Mouse (Mus musculus) left cerebral cortex, postnatal 4 days (tissue): Measurements from ENCODE around the gene Fgd5. TPM values are rescaled to one million over a fixed set of nuclear protein-coding genes. Genes with fewer than 3 reads are reported as not detected.

Experiments used
- total RNA-seq, 2 experiments: library from RNA; stranded (reverse); gene quantifications; 2 replicates each; pipeline ENCODE4 v1.2.3; 2021

Gene Fgd5
- total RNA-seq, 2 experiments from 2014 or later = 7.5 to 7.9 TPM

Other genes starting within 250 kb of the Fgd5 start
- 10 to 100 TPM; 45.4 to 47.0 TPM for gene Grip2, start 151.6 kb upstream of the Fgd5 start, total RNA-seq
- gene Ccdc174, start 100.8 kb upstream of the Fgd5 start, total RNA-seq = 10 to 100 TPM; 24.2 to 24.7 TPM
- gene 4930590J08Rik, start 76.1 kb upstream of the Fgd5 start, total RNA-seq = 1 to 10 TPM; 2.6 to 3.0 TPM
- gene Nr2c2, start 112.5 kb downstream of the Fgd5 start, total RNA-seq = 100 to 1,000 TPM in 1 of 2 experiments, 10 to 100 TPM in 1; 95.9 to 100 TPM
- gene Mrps25, start 205.2 kb downstream of the Fgd5 start, total RNA-seq = 10 to 100 TPM; 35.2 to 37.3 TPM
- gene Rbsn, start 236.0 kb downstream of the Fgd5 start, total RNA-seq = 10 to 100 TPM; 32.0 to 40.9 TPM